Mouse (Mus musculus) brain, embryonic 14.5 days (tissue): ENCODE measurements around the gene Cxxc4.

Experiments used
- CTCF ChIP-seq: fragments of 200-500 bp; IDR thresholded peaks from 2 replicates; pipeline ENCODE4 v1.5.1; 2012; ENCODE audit warnings: inconsistent platforms, mild to moderate bottlenecking, moderate library complexity, borderline replicate concordance; ENCODE audit not compliant: insufficient read depth, insufficient read length; ENCODE audit errors: extremely low read depth
- POLR2A ChIP-seq: fragments of 200-500 bp; IDR thresholded peaks from 2 replicates; pipeline ENCODE4 v1.6.1; 2012; ENCODE audit warnings: mild to moderate bottlenecking, inconsistent platforms, borderline replicate concordance; ENCODE audit not compliant: poor library complexity, insufficient read depth, insufficient read length, severe bottlenecking; ENCODE audit errors: extremely low read depth

DNA sequence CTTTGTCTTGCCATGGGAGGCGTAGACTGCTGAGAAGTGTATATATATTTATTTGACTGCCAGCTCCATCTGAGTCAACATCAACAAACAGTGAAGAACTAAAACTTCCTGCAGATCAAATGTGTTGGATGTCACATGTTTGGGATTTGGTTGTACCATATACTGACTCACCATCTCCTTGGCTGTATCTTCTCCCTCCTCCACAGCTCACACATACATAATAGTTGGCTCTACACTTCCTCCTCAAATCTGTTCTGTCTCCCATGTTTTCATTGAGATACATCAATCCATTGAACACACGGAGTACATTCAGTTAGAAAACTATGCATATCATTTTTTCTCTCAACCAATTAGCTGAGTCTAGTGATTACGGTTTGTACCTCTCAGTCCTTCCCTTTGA lies 29.7 kb upstream of the Cxxc4 start:
- no peak for TF ChIP-seq CTCF
- no peak for TF ChIP-seq POLR2A
